Mouse (Mus musculus) C2C12 (cell line): ENCODE data around the gene Gad1.

Experiments used
- CEBPB ChIP-seq: IDR thresholded peaks from one replicate; pipeline ENCODE4 v1.6.1; 2011; ENCODE audit warnings: low read depth, mild to moderate bottlenecking, control low read depth, moderate library complexity
- CTCF ChIP-seq: IDR thresholded peaks from one replicate; pipeline ENCODE4 v1.5.1; 2011; ENCODE audit not compliant: control insufficient read depth, insufficient read depth, insufficient read length
- USF1 ChIP-seq: IDR thresholded peaks from one replicate; pipeline ENCODE4 v1.6.1; 2011; ENCODE audit warnings: low read depth, mild to moderate bottlenecking, control low read depth, moderate library complexity

DNA sequence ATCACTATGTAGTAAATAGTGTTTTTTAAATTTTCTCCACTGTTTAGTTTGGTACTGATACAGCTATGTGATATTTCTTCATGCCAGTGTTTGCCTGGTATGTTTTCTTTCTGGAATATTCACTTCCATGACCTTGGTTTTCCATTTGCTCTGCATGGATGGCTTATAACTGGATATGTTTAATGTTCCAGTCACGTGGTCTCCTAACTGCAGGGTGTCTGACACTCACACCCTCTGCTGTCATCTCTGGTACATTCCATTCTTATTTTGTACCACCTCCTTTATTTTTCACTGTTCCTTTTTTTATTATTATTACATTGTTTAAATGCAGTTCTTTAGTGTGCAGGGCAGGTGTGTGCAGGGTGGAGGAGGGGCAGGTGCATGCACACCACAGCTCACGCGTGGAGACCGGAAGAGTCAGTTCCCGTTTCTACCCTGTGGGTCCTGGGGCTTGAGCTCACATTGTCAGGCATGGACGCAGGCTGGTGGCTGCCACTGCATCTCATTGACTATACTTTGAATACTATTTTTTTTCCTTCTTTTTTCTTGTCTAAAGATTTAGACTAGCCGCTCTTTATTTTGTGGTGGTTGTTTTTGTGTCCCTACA, 62.0 kb downstream of the Gad1 start:
- TF ChIP-seq CTCF (no peak), CEBPB (no peak), USF1 (peak; percentile 52)
